Mouse (Mus musculus): ENCODE results near the gene Tagap1. TPM values are rescaled to one million over a fixed set of nuclear protein-coding genes. Genes with fewer than 3 reads are reported as not detected.
"Not testable (repeated sequence)": the region's sequence is repeated elsewhere in the genome, so short reads cannot be mapped to it uniquely, and the experiment has no call there.

The Tagap1 gene
- polyA plus RNA-seq, 1 experiment from 2014 or later: 69.0 TPM

DNA sequence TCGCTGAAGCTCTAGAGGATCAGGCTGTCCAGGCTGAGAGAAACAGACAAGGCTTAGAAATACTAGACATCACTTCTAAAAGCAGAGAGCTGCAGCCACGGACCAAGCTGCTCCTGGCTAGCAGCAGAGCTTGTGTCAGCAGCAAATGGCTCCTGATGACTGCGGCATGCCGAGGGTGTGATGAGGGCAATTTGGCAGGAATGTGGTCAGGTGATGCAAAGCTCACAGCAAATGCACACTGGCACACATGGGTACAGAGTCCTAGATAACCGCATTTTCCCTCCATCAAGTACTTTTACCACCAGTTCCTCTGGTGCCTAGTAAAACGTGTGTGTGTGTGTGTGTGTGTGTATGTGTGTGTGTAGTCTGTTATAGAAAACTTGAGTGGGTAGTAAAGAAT is 46.9 kb downstream of the Tagap1 start:
- not testable (repeated sequence) for H3K4me2 ChIP-seq; H3K9ac ChIP-seq (replicated peaks); H3K27ac ChIP-seq; H3K9me3 ChIP-seq; H3K36me3 ChIP-seq; H3K4me1 ChIP-seq (replicated peaks); H3K4me3 ChIP-seq (replicated peaks); H3K27me3 ChIP-seq; ATAC-seq (ENCODE audit: insufficient number of reproducible peaks, insufficient read depth, low FRiP score, low TSS enrichment, low read depth)
- WGBS: 67% methylated on average over 2 of the region's 6 CpGs

Other genes starting within 250 kb of the Tagap1 start
- 40.1 and 46.9 TPM in 2 replicates for gene Ezr, start 178.4 kb downstream of the Tagap1 start, polyA plus RNA-seq (2016; fragmentation: Nextera tagmentation; extraction: Ambion mirVana)
- 37.7 and 44.0 TPM in 2 replicates for gene Rsph3b, start 12.5 kb downstream of the Tagap1 start, polyA plus RNA-seq (2016; fragmentation: Nextera tagmentation; extraction: Ambion mirVana)
- gene Rnaset2b, start 9.5 kb upstream of the Tagap1 start, polyA plus RNA-seq (2016; fragmentation: Nextera tagmentation; extraction: Ambion mirVana): 169 and 173 TPM in 2 replicates
- 0.56 and 0.61 TPM in 2 replicates for gene Gm49721, start 17.7 kb upstream of the Tagap1 start, polyA plus RNA-seq (2016; fragmentation: Nextera tagmentation; extraction: Ambion mirVana)
- not detected in 2 replicates for gene Gm1604a, start 64.4 kb upstream of the Tagap1 start, polyA plus RNA-seq (2016; fragmentation: Nextera tagmentation; extraction: Ambion mirVana)
- 22.8 and 24.8 TPM in 2 replicates for gene Rps6ka2, start 209.0 kb upstream of the Tagap1 start, polyA plus RNA-seq (2016; fragmentation: Nextera tagmentation; extraction: Ambion mirVana)

All from limb, embryonic 12.5 days (tissue).